Mouse (Mus musculus): Measurements from ENCODE around the gene Shf. TPM values are rescaled to one million over a fixed set of nuclear protein-coding genes. Genes with fewer than 3 reads are reported as not detected.

Gene Shf
- 0.42 TPM for polyA plus RNA-seq (2017; shearing (Covaris generic))

DNA sequence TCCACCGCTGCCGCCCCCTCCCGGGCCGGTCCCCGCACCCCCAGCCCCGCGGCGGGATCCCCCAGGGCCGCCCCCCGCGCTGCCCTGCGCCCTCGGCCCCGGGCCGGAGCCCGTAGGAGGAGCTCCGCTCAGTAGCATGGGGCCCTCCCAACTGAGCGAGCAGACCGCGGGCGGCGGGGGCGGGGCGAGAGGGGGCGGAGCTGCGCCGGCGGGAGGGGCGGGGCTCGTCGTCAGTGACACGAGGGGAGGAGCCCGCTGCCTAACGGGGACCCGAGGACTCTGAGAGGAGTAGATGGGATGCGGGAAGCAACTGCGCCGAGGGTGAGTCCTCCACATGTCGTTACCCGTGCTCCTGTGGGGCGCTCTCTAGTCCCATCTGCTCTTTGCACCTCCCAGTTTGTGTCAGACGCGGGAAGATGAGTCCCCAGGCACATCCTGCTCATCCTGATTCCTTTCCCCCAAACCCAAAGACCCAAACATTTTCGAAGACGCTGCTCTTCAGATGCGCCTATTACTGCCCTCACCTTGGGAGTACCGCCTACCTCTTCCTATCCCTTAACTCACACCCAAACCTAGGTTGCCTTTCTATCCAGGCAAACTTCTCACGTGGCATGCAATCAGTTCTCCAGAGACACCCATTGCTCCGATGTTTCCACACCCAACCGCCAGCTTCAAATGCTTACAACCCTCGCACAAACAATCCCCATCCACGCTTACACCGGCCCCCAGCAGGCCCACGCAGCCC lies at the start of gene Shf:
Gene Shf, minus strand, starts transcription at position 168 of the 745 bp plus-strand sequence.

DNA sequence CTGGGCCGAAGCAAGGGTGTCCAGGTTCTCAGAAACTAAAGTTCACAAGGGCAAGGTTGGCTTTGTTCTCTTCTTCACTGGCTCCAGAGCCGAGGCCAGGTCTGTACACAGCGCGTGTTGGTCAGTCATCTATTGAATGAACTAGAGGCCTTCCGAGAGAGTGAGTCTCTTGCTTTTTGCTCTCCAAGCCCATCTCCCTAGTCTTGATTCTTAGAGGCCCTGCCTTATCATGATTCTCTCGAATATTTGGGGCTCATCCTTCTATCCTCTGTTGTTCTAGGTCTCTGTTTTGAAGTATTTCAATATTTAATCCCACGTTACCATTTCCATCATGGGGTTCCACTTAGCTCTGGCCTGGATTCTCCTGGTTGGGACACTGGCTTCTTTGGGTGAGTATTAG lies 53.6 kb downstream of the Shf start, which contains the start of gene Duox1:
Gene Duox1, plus strand, starts transcription at position 301 of the 400 bp plus-strand sequence.

DNA sequence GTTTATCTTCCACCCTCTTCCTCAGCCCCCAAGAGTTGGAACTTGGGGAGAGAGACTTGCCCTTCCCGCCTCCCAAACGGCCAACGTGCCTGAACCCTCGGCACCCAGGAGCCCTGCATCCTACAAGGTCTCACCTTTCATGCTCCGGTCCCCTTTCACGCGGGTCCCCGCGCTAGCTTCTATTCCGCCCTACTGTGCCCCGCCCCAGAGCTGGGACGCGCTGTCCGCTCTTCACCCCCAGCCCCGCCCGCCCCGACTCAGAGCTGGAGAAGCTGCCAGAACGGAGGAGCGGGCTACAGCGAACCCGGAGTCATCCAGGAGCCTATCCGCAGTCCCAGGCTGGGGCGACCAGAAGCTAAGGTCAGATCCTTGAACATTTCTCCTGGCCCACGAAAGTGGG lies 55.4 kb downstream of the Shf start, which contains the start of gene Duoxa1:
Gene Duoxa1, minus strand, starts transcription at position 195 of the 400 bp plus-strand sequence.

Other genes starting within 250 kb of the Shf start
- 9,808 TPM for gene B2m, start 221.5 kb downstream of the Shf start, polyA plus RNA-seq (2017; shearing (Covaris generic))
- gene Trim69, start 208.5 kb downstream of the Shf start, polyA plus RNA-seq (2017; shearing (Covaris generic)) = 0.51 TPM
- gene Patl2, start 183.0 kb downstream of the Shf start, polyA plus RNA-seq (2017; shearing (Covaris generic)) = 1.1 TPM
- gene Terb2, start 182.9 kb downstream of the Shf start, polyA plus RNA-seq (2017; shearing (Covaris generic)) = not detected
- 4.8 TPM for gene Sord, start 134.4 kb downstream of the Shf start, polyA plus RNA-seq (2017; shearing (Covaris generic))
- gene Duox2, start 70.7 kb downstream of the Shf start, polyA plus RNA-seq (2017; shearing (Covaris generic)) = not detected
- not detected for gene Duoxa2, start 70.3 kb downstream of the Shf start, polyA plus RNA-seq (2017; shearing (Covaris generic))
- gene Duoxa1, start 55.4 kb downstream of the Shf start, polyA plus RNA-seq (2017; shearing (Covaris generic)) = not detected
- gene Duox1, start 53.5 kb downstream of the Shf start, polyA plus RNA-seq (2017; shearing (Covaris generic)) = not detected
- 242 TPM for gene Slc28a2, start 57.3 kb upstream of the Shf start, polyA plus RNA-seq (2017; shearing (Covaris generic))
- gene Gm14085, start 115.8 kb upstream of the Shf start, polyA plus RNA-seq (2017; shearing (Covaris generic)) = 74.7 TPM
- gene Gatm, start 242.1 kb upstream of the Shf start, polyA plus RNA-seq (2017; shearing (Covaris generic)) = 0.42 TPM